12 mouse cellular contexts compared by ENCODE assay signal in the genomic region with DNA sequence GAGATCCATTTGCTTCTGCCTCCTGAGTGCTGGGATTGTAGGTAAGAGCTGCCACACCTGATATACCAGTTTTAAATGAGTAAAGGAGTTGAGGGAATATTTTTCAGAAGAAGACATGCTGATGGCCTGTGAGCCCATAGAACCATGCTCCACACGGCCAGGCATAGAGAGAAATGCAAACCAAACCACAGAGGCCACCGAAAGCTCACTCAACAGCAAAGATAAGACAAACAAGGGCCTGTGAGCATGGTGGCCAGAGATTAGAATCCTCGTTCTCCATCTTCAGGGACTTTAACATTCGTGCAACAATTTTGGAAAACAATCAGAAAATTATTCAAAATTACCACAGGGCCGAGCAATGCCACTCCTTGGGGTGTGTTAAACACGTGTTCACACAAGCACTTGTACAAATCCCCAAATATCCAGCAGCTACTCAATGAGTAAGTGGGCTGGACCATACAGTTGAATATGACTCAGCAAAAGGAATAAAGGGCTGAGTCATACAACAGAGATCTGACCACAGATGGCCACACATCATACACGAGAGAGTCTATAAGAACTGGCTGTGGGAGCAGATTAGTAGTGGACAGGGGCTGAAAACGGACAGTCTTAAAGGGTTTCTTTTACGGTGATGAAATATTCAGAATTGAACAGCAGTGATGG.
DNase-seq lines count a peak whose midpoint lies in the region; ATAC-seq and TF ChIP-seq lines count a peak whose summit lies in the region.
"Had no signal": no experiment of that assay in that cellular context is flagged by ENCODE, and none has a peak within 500 bp of the region (broad histone marks: within the 10 kb centered on the region; RNA-seq: fewer than 3 reads in every experiment).

No protein-coding gene starts in this region.

- no peaks in the 10 kb centered on the region for H3K27me3 ChIP-seq in forebrain, embryonic 11.5 days (ENCODE audit: control insufficient read depth, insufficient read depth, low read length)
- no peaks in the 10 kb centered on the region for H3K27me3 ChIP-seq in forebrain, embryonic 12.5 days
- H3K27me3 ChIP-seq in lung, postnatal 0 days (replicated peaks; ENCODE audit: insufficient read depth, low read length): no peaks in the 10 kb centered on the region
- H3K27me3 ChIP-seq in limb, embryonic 10.5 days (ENCODE audit: low read depth, poor library complexity, severe bottlenecking): no peaks in the 10 kb centered on the region
- no peaks in the 10 kb centered on the region for H3K27me3 ChIP-seq in stomach, embryonic 16.5 days (ENCODE audit: control insufficient read depth, insufficient read depth, low read length)
- no peaks in the 10 kb centered on the region for H3K27me3 ChIP-seq in forebrain, embryonic 13.5 days
- H3K27me3 ChIP-seq: Patski had no signal

- H3K4me3 ChIP-seq in forebrain, embryonic 11.5 days (ENCODE audit: low read depth, low read length): no peak overlapping the region
- no peak overlapping the region for H3K4me3 ChIP-seq in forebrain, embryonic 12.5 days (replicated peaks)
- H3K4me3 ChIP-seq in lung, postnatal 0 days (ENCODE audit: low read depth, low read length): no peak overlapping the region
- no peak overlapping the region for H3K4me3 ChIP-seq in limb, embryonic 10.5 days
- H3K4me3 ChIP-seq in stomach, embryonic 16.5 days (replicated peaks; ENCODE audit: low read length): no peak overlapping the region
- no peak overlapping the region for H3K4me3 ChIP-seq in forebrain, embryonic 13.5 days

- 0 out of 2 replicates have a peak, but pooled peaks have one; percentile 11 for TF ChIP-seq EP300 in lung, postnatal 0 days (IDR thresholded peaks at IDR 0.05)

- H3K36me3 ChIP-seq in forebrain, embryonic 11.5 days (ENCODE audit: control insufficient read depth, insufficient read depth, low read length): no peaks in the 10 kb centered on the region
- H3K36me3 ChIP-seq in forebrain, embryonic 12.5 days (replicated peaks): no peaks in the 10 kb centered on the region
- no peaks in the 10 kb centered on the region for H3K36me3 ChIP-seq in lung, postnatal 0 days (ENCODE audit: insufficient read depth, low read length)
- H3K36me3 ChIP-seq in limb, embryonic 10.5 days: no peaks in the 10 kb centered on the region
- H3K36me3 ChIP-seq in stomach, embryonic 16.5 days (ENCODE audit: control insufficient read depth, insufficient read depth, low read length): no peaks in the 10 kb centered on the region
- H3K36me3 ChIP-seq in forebrain, embryonic 13.5 days (ENCODE audit: poor library complexity, severe bottlenecking): no peaks in the 10 kb centered on the region

- H3K4me2 ChIP-seq in forebrain, embryonic 11.5 days (ENCODE audit: low read depth, low read length, severe bottlenecking): no peak overlapping the region
- no peak overlapping the region for H3K4me2 ChIP-seq in forebrain, embryonic 12.5 days
- no peak overlapping the region for H3K4me2 ChIP-seq in lung, postnatal 0 days (replicated peaks; ENCODE audit: low read depth, low read length)
- no peak overlapping the region for H3K4me2 ChIP-seq in stomach, embryonic 16.5 days (ENCODE audit: low read depth, low read length)
- H3K4me2 ChIP-seq in forebrain, embryonic 13.5 days: no peak overlapping the region

- no peak overlapping the region for H3K9ac ChIP-seq in forebrain, embryonic 11.5 days (ENCODE audit: low read length)
- no peak overlapping the region for H3K9ac ChIP-seq in forebrain, embryonic 12.5 days
- no peak overlapping the region for H3K9ac ChIP-seq in lung, postnatal 0 days (replicated peaks; ENCODE audit: low read depth)
- no peak overlapping the region for H3K9ac ChIP-seq in stomach, embryonic 16.5 days (ENCODE audit: low read length)
- H3K9ac ChIP-seq in forebrain, embryonic 13.5 days: no peak overlapping the region

- H3K4me1 ChIP-seq in forebrain, embryonic 11.5 days (replicated peaks; ENCODE audit: control insufficient read depth, insufficient read depth, low read length): peaks cover 5% of the 10 kb centered on the region; the same call in 1 of the 2 replicates
- H3K4me1 ChIP-seq in forebrain, embryonic 12.5 days: 0 out of 2 replicates have a peak, but pooled peaks cover 7% of the 10 kb centered on the region
- peaks cover 4% of the 10 kb centered on the region; the same call in 1 of the 2 replicates for H3K4me1 ChIP-seq in lung, postnatal 0 days (ENCODE audit: insufficient read depth, low read depth, low read length)
- peaks cover 62% of the 10 kb centered on the region for H3K4me1 ChIP-seq in limb, embryonic 10.5 days
- H3K4me1 ChIP-seq in stomach, embryonic 16.5 days (ENCODE audit: control insufficient read depth, insufficient read depth, low read length): peaks cover 4% of the 10 kb centered on the region
- peaks cover 9% of the 10 kb centered on the region for H3K4me1 ChIP-seq in forebrain, embryonic 13.5 days

- H3K9me3 ChIP-seq in forebrain, embryonic 11.5 days (ENCODE audit: control insufficient read depth, low read length): no peaks in the 10 kb centered on the region
- no peaks in the 10 kb centered on the region for H3K9me3 ChIP-seq in forebrain, embryonic 12.5 days
- H3K9me3 ChIP-seq in lung, postnatal 0 days (ENCODE audit: low read length): no peaks in the 10 kb centered on the region
- no peaks in the 10 kb centered on the region for H3K9me3 ChIP-seq in limb, embryonic 10.5 days (replicated peaks)
- H3K9me3 ChIP-seq in stomach, embryonic 16.5 days (replicated peaks; ENCODE audit: control insufficient read depth, low read length): no peaks in the 10 kb centered on the region
- H3K9me3 ChIP-seq in forebrain, embryonic 13.5 days (replicated peaks): no peaks in the 10 kb centered on the region

- peak; percentile 34 for DNase-seq in forebrain, embryonic 11.5 days (ENCODE audit: low spot score)
- peak; percentile 28 for DNase-seq in lung, postnatal 0 days (ENCODE audit: low spot score)
- DNase-seq in lung, postnatal 4 days: no peak
- no peak for DNase-seq in limb, embryonic 10.5 days (ENCODE audit: low spot score)
- no peak for DNase-seq in spleen, adult 12 weeks (ENCODE audit: low spot score)
- DNase-seq: adrenal gland, postnatal 14 days; kidney, postnatal 10 days; lung, adult 2 months had no signal

- no peak overlapping the region for H3K27ac ChIP-seq in forebrain, embryonic 11.5 days (ENCODE audit: low read depth, low read length)
- no peak overlapping the region for H3K27ac ChIP-seq in forebrain, embryonic 12.5 days
- no peak overlapping the region for H3K27ac ChIP-seq in lung, postnatal 0 days (ENCODE audit: low read length)
- H3K27ac ChIP-seq in limb, embryonic 10.5 days: peak overlapping the region; percentile 88
- peak overlapping the region; percentile 17; the same call in 1 of the 2 replicates for H3K27ac ChIP-seq in stomach, embryonic 16.5 days (ENCODE audit: low read length)
- no peak overlapping the region for H3K27ac ChIP-seq in forebrain, embryonic 13.5 days

- no peak for TF ChIP-seq CTCF in lung, postnatal 0 days (IDR thresholded peaks at IDR 0.05)

- ATAC-seq in forebrain, embryonic 11.5 days (replicated peaks; ENCODE audit: low FRiP score): no peak
- ATAC-seq in forebrain, embryonic 12.5 days (ENCODE audit: low FRiP score): no peak
- no peak; the same call in 1 of the 2 replicates for ATAC-seq in lung, postnatal 0 days
- no peak for ATAC-seq in stomach, embryonic 16.5 days (ENCODE audit: insufficient read depth, low FRiP score)
- no peak for ATAC-seq in forebrain, embryonic 13.5 days
- ATAC-seq: Patski had no signal

- WGBS in forebrain, embryonic 11.5 days: 87% methylated on average over 9 of the region's 9 CpGs
- WGBS in forebrain, embryonic 12.5 days: 91% methylated on average over 9 of the region's 9 CpGs
- 74% methylated on average over 9 of the region's 9 CpGs for WGBS in lung, postnatal 0 days
- 93% methylated on average over 9 of the region's 9 CpGs for WGBS in limb, embryonic 10.5 days
- 80% methylated on average over 9 of the region's 9 CpGs for WGBS in stomach, embryonic 16.5 days
- 91% methylated on average over 9 of the region's 9 CpGs for WGBS in forebrain, embryonic 13.5 days

Comparison
In these comparisons a context has a peak if more than half of its experiments do, and no peak if none do; other contexts are left out.
1. DNase-seq: peak in forebrain, embryonic 11.5 days (single experiment) and lung, postnatal 0 days (single experiment); none in lung, postnatal 4 days (0 of 2), limb, embryonic 10.5 days (single experiment) and spleen, adult 12 weeks (single experiment).
2. H3K27ac ChIP-seq: peak in limb, embryonic 10.5 days (single experiment) and stomach, embryonic 16.5 days (single experiment); none in forebrain, embryonic 11.5 days (single experiment), forebrain, embryonic 12.5 days (single experiment), lung, postnatal 0 days (single experiment) and forebrain, embryonic 13.5 days (single experiment).